Comparison of ENCODE assay signal across 17 mouse cellular contexts in genomic region chr13:36074484-36074883, GRCm38 (mm10).
"Had no signal": no experiment of that assay in that cellular context is flagged by ENCODE, and none has a peak within 500 bp of the region (broad histone marks: within the 10 kb centered on the region; RNA-seq: fewer than 3 reads in every experiment).

No protein-coding gene starts in this region.

- DNase-seq: kidney, adult 18-20 months; kidney, postnatal 25 days; layer of hippocampus, adult 9-11 months; retina, postnatal 1 day; right cerebral cortex, postnatal 25 days; spleen, adult 18-20 months; thymus, adult 18-20 months; thymus, postnatal 36 days had no signal

- H3K4me3 ChIP-seq: layer of hippocampus, adult 2 months; liver, embryonic 15.5 days; megakaryocyte, embryonic 14.5 days; midbrain, embryonic 10.5 days; midbrain, embryonic 13.5 days; myocyte; neural tube, embryonic 13.5 days had no signal

- ATAC-seq: midbrain, embryonic 13.5 days; midbrain, embryonic 16.5 days had no signal

- H3K4me1 ChIP-seq: megakaryocyte, embryonic 14.5 days; midbrain, embryonic 10.5 days; midbrain, embryonic 13.5 days; neural tube, embryonic 13.5 days had no signal

- H3K27ac ChIP-seq: kidney, postnatal 0 days; layer of hippocampus, adult 2 months; liver, embryonic 15.5 days; midbrain, embryonic 10.5 days; midbrain, embryonic 13.5 days; neural tube, embryonic 13.5 days had no signal
